Mouse (Mus musculus) left cerebral cortex, postnatal 36 days (tissue): ENCODE results near the gene Yipf2. TPM values are rescaled to one million over a fixed set of nuclear protein-coding genes. Genes with fewer than 3 reads are reported as not detected.

Experiments used
- microRNA-seq: library from miRNA; unstranded; fragments of <30 nt; microRNA quantifications from one replicate; pipeline ENCODE4 v1.2.0, GENCODE M21; 2022
- total RNA-seq, 2 experiments: library from RNA; stranded (reverse); gene quantifications; 2 replicates each; pipeline ENCODE4 v1.2.3; 2021

The Yipf2 gene
- total RNA-seq, 2 experiments from 2014 or later, result 21.5 to 22.7 TPM

Small RNA genes within 50 kb of the gene (microRNA-seq; reads per million reads assigned to microRNA genes)
- not detected for gene Mir1946b

Other genes starting within 250 kb of the Yipf2 start
- gene Ilf3, start 225.0 kb downstream of the Yipf2 start, total RNA-seq, result 10 to 100 TPM; 75.5 to 75.9 TPM
- 10 to 100 TPM; 19.1 to 31.3 TPM for gene Qtrt1, start 181.0 kb downstream of the Yipf2 start, total RNA-seq
- 10 to 100 TPM; 48.1 to 71.8 TPM for gene Dnm2, start 167.9 kb downstream of the Yipf2 start, total RNA-seq
- 10 to 100 TPM; 14.2 to 16.7 TPM for gene Tmed1, start 82.6 kb downstream of the Yipf2 start, total RNA-seq
- under 1 TPM in 1 of 2 experiments, not detected in 1; 0.34 TPM for gene AB124611, start 66.7 kb downstream of the Yipf2 start, total RNA-seq
- 10 to 100 TPM; 70.8 to 76.7 TPM for gene Carm1, start 45.9 kb downstream of the Yipf2 start, total RNA-seq
- 10 to 100 TPM; 48.9 to 49.1 TPM for gene Timm29, start 106 bp downstream of the Yipf2 start, total RNA-seq
- gene Smarca4, start 23.3 kb upstream of the Yipf2 start, total RNA-seq, result 100 to 1,000 TPM; 113 to 121 TPM
- gene Ldlr, start 130.7 kb upstream of the Yipf2 start, total RNA-seq, result 10 to 100 TPM; 16.1 to 21.0 TPM
- gene Spc24, start 167.5 kb upstream of the Yipf2 start, total RNA-seq, result 1 to 10 TPM; 1.5 TPM
- 1 to 10 TPM; 6.5 to 8.4 TPM for gene Kank2, start 205.9 kb upstream of the Yipf2 start, total RNA-seq
- gene Angptl8, start 242.7 kb upstream of the Yipf2 start, total RNA-seq, result not detected